Mouse (Mus musculus) hindbrain, postnatal 0 days (tissue): Measurements from ENCODE around the gene Baz2a. TPM values are rescaled to one million over a fixed set of nuclear protein-coding genes. Genes with fewer than 3 reads are reported as not detected.

Source experiments
- ATAC-seq: fragments of 200-750 bp; cut with Nextera tagmentation; 2 replicates; pipeline ENCODE4 v1.8.0; 2017; ENCODE audit warnings: mild to moderate bottlenecking, moderate TSS enrichment, moderate library complexity
- DNase-seq: peaks from one replicate; pipeline ENCODE4 v3.0.0-alpha.2; 2015; ENCODE audit warnings: low spot score
- H3K27ac ChIP-seq: fragments of 300-500 bp; sonication (generic); 2 replicates; pipeline ENCODE4 v1.5.1; 2014; ENCODE audit warnings: mild to moderate bottlenecking
- H3K27me3 ChIP-seq: fragments of 300-500 bp; sonication (generic); 2 replicates; pipeline ENCODE4 v1.6.1; 2014; ENCODE audit warnings: low read length, mixed read lengths; ENCODE audit not compliant: insufficient read depth
- H3K36me3 ChIP-seq: fragments of 300-500 bp; sonication (generic); 2 replicates; pipeline ENCODE4 v1.6.1; 2014; ENCODE audit warnings: low read length, mixed read lengths; ENCODE audit not compliant: insufficient read depth
- H3K4me1 ChIP-seq: fragments of 300-500 bp; sonication (generic); 2 replicates; pipeline ENCODE4 v1.6.1; 2014; ENCODE audit warnings: antibody characterized with exemption, low read length, mixed read lengths; ENCODE audit not compliant: insufficient read depth
- H3K4me2 ChIP-seq: fragments of 300-500 bp; sonication (generic); 2 replicates; pipeline ENCODE4 v1.6.1; 2014; ENCODE audit warnings: low read depth, mild to moderate bottlenecking, low read length, moderate library complexity, mixed read lengths
- H3K4me3 ChIP-seq: fragments of 300-500 bp; sonication (generic); 2 replicates; pipeline ENCODE4 v1.5.1; 2014; ENCODE audit warnings: low read length
- H3K9ac ChIP-seq: fragments of 300-500 bp; sonication (generic); replicated peaks from 2 replicates; pipeline ENCODE4 v1.6.1; 2014; ENCODE audit warnings: mild to moderate bottlenecking, low read length, moderate library complexity, mixed read lengths
- H3K9me3 ChIP-seq: fragments of 300-500 bp; sonication (generic); 2 replicates; pipeline ENCODE4 v1.6.1; 2016; ENCODE audit warnings: low read length, mixed read lengths
- CTCF ChIP-seq: IDR thresholded peaks from 2 replicates; pipeline ENCODE4 v1.5.1; 2016; ENCODE audit warnings: antibody characterized with exemption, control low read depth, low read depth
- WGBS: fragments of 180-500 bp; shearing (Covaris S2); extraction: QIAGEN DNeasy Blood & Tissue Kit; methylation state at CpG from one replicate; pipeline ENCODE4 v1.1.7; 2014; 5-methylcytosine and 5-hydroxymethylcytosine counted together
- microRNA counts: library from miRNA; unstranded; fragments of <30 nt; microRNA quantifications from one replicate; lab custom pipeline; 2015
- microRNA-seq, 2 experiments: library from miRNA; unstranded; fragments of <30 nt; microRNA quantifications; one replicate each; pipeline ENCODE4; 2016
- polyA plus RNA-seq: library from polyadenylated mRNA; unstranded; fragments of >200 nt; fragmentation: Nextera tagmentation; extraction: Ambion mirVana; gene quantifications from 2 replicates; pipeline ENCODE4 v1.2.1, GENCODE M21; 2015
- total RNA-seq: library from RNA; depleted of rRNA; stranded (reverse); fragments of >200 nt; gene quantifications from 2 replicates; pipeline ENCODE4 v1.2.3, GENCODE M21; 2014; rRNA removed

Baz2a gene
- total and polyA plus RNA-seq, 2 experiments from 2014 or later = 10.6 to 14.3 TPM

- H3K4me3 ChIP-seq = peak overlapping the region; percentile 60
- no peak overlapping the region for H3K27ac ChIP-seq
- H3K4me1 ChIP-seq = no peaks in the 10 kb centered on the region
- H3K9me3 ChIP-seq = no peaks in the 10 kb centered on the region
- peak overlapping the region; percentile 49 for H3K9ac ChIP-seq
- 19% methylated on average over 3 of the region's 3 CpGs for WGBS
- peak overlapping the region; percentile 86 for H3K4me2 ChIP-seq
- H3K27me3 ChIP-seq = no peaks in the 10 kb centered on the region
- H3K36me3 ChIP-seq = no peaks in the 10 kb centered on the region
- ATAC-seq = no peak
- no peak for DNase-seq
- TF ChIP-seq CTCF = no peak
Measured at GRCm38 (mm10) chr10:128175302-128175701, 83.9 kb downstream of the Baz2a start.

GRCm38 (mm10) chr10:128175996-128176755, 84.8 kb downstream of the Baz2a start:
- peak; percentile 92 for ATAC-seq
- peak; percentile 86 for DNase-seq
- WGBS = under 1% methylated on average over 17 of the region's 17 CpGs
- Histone ChIP-seq H3K9me3 (no peaks in the 10 kb centered on the region), H3K36me3 (no peaks in the 10 kb centered on the region), H3K27ac (peak overlapping the region; percentile 77), H3K4me1 (no peaks in the 10 kb centered on the region), H3K4me3 (peak overlapping the region; percentile 60), H3K27me3 (no peaks in the 10 kb centered on the region), H3K9ac (peak overlapping the region; percentile 49), H3K4me2 (peak overlapping the region; percentile 86)
- no peak for TF ChIP-seq CTCF

GRCm38 (mm10) chr10:128177316-128177715, 85.9 kb downstream of the Baz2a start:
- no peak for ATAC-seq
- WGBS = 90% methylated on average over 4 of the region's 4 CpGs

More at GRCm38 (mm10) chr10:128177316-128177715, 85.9 kb downstream of the Baz2a start:
- H3K9ac ChIP-seq = no peak overlapping the region
- no peaks in the 10 kb centered on the region for H3K27me3 ChIP-seq
- H3K4me3 ChIP-seq = no peak overlapping the region
- H3K27ac ChIP-seq = no peak overlapping the region
- H3K4me1 ChIP-seq = no peaks in the 10 kb centered on the region
- no peak overlapping the region for H3K4me2 ChIP-seq
- no peak for TF ChIP-seq CTCF
- no peak for DNase-seq
- no peaks in the 10 kb centered on the region for H3K9me3 ChIP-seq
- H3K36me3 ChIP-seq = no peaks in the 10 kb centered on the region

MicroRNAs encoded within 50 kb of the gene (microRNA counts, 519-probe panel; counts per million panel counts)
- 2,369 counts per million, percentile 35 among the panel's probes with 10 or more counts for microRNA mmu-miR-677 (lab: Ali Mortazavi, UCI)

Small RNAs within 50 kb of the gene (microRNA-seq; reads per million reads assigned to microRNA genes)
- 19.2 to 21.1 reads per million in 2 experiments for gene Mir677

Other genes starting within 250 kb of the Baz2a start
- gene Rdh19, start 241.6 kb upstream of the Baz2a start, total RNA-seq = not detected in 2 replicates
- not detected in 2 replicates for gene Rdh19, start 241.6 kb upstream of the Baz2a start, polyA plus RNA-seq
- gene Rdh16f2, start 225.1 kb upstream of the Baz2a start, total RNA-seq = not detected in 2 replicates
- gene Rdh16f2, start 225.1 kb upstream of the Baz2a start, polyA plus RNA-seq = not detected in 2 replicates
- not detected in 2 replicates for gene Rdh7, start 202.8 kb upstream of the Baz2a start, total RNA-seq
- not detected in 2 replicates for gene Rdh7, start 202.8 kb upstream of the Baz2a start, polyA plus RNA-seq
- gene Sdr9c7, start 193.1 kb upstream of the Baz2a start, total RNA-seq = not detected in 2 replicates
- gene Sdr9c7, start 193.1 kb upstream of the Baz2a start, polyA plus RNA-seq = not detected in 2 replicates
- not detected in 2 replicates for gene Hsd17b6, start 84.0 kb upstream of the Baz2a start, total RNA-seq
- not detected in 2 replicates for gene Hsd17b6, start 84.0 kb upstream of the Baz2a start, polyA plus RNA-seq
- 15.2 and 19.6 TPM in 2 replicates for gene Prim1, start 76.4 kb upstream of the Baz2a start, total RNA-seq
- 33.3 and 36.1 TPM in 2 replicates for gene Prim1, start 76.4 kb upstream of the Baz2a start, polyA plus RNA-seq
- 295 and 315 TPM in 2 replicates for gene Naca, start 56.0 kb upstream of the Baz2a start, total RNA-seq
- gene Naca, start 56.0 kb upstream of the Baz2a start, polyA plus RNA-seq = 450 and 463 TPM in 2 replicates
- gene Ptges3, start 32.6 kb upstream of the Baz2a start, total RNA-seq = 81.6 and 87.7 TPM in 2 replicates
- 417 and 428 TPM in 2 replicates for gene Ptges3, start 32.6 kb upstream of the Baz2a start, polyA plus RNA-seq
- gene Atp5b, start 8.3 kb upstream of the Baz2a start, total RNA-seq = 6,623 and 6,768 TPM in 2 replicates
- 2,401 and 2,438 TPM in 2 replicates for gene Atp5b, start 8.3 kb upstream of the Baz2a start, polyA plus RNA-seq
- gene Rbms2, start 88.7 kb downstream of the Baz2a start, total RNA-seq = 11.7 and 13.2 TPM in 2 replicates
- 7.3 and 8.9 TPM in 2 replicates for gene Rbms2, start 88.7 kb downstream of the Baz2a start, polyA plus RNA-seq
- 1.9 and 6.4 TPM in 2 replicates for gene Gls2, start 102.9 kb downstream of the Baz2a start, total RNA-seq
- gene Gls2, start 102.9 kb downstream of the Baz2a start, polyA plus RNA-seq = 1.7 and 2.4 TPM in 2 replicates
- 25.8 and 29.6 TPM in 2 replicates for gene Spryd4, start 120.2 kb downstream of the Baz2a start, total RNA-seq
- gene Spryd4, start 120.2 kb downstream of the Baz2a start, polyA plus RNA-seq = 22.3 and 24.5 TPM in 2 replicates
- gene Mip, start 134.3 kb downstream of the Baz2a start, total RNA-seq = 0.21 and 0.25 TPM in 2 replicates
- not detected in 2 replicates for gene Mip, start 134.3 kb downstream of the Baz2a start, polyA plus RNA-seq
- 13.0 and 15.6 TPM in 2 replicates for gene Timeless, start 140.5 kb downstream of the Baz2a start, total RNA-seq
- gene Timeless, start 140.5 kb downstream of the Baz2a start, polyA plus RNA-seq = 15.2 and 17.0 TPM in 2 replicates
- not detected in 2 replicates for gene Apon, start 162.5 kb downstream of the Baz2a start, total RNA-seq
- not detected in 2 replicates for gene Apon, start 162.5 kb downstream of the Baz2a start, polyA plus RNA-seq
- 0.50 TPM in 1 of 2 replicates, not detected in the other for gene Apof, start 177.1 kb downstream of the Baz2a start, total RNA-seq
- gene Apof, start 177.1 kb downstream of the Baz2a start, polyA plus RNA-seq = 0.23 and 0.41 TPM in 2 replicates
- 7.5 and 8.5 TPM in 2 replicates for gene Stat2, start 179.0 kb downstream of the Baz2a start, total RNA-seq
- 9.7 and 12.8 TPM in 2 replicates for gene Stat2, start 179.0 kb downstream of the Baz2a start, polyA plus RNA-seq
- 0.50 TPM in 1 of 2 replicates, not detected in the other for gene Il23a, start 207.2 kb downstream of the Baz2a start, total RNA-seq
- 0.35 and 0.73 TPM in 2 replicates for gene Il23a, start 207.2 kb downstream of the Baz2a start, polyA plus RNA-seq
- 21.2 and 25.2 TPM in 2 replicates for gene Pan2, start 211.8 kb downstream of the Baz2a start, total RNA-seq
- 14.3 and 16.4 TPM in 2 replicates for gene Pan2, start 211.8 kb downstream of the Baz2a start, polyA plus RNA-seq
- gene Cnpy2, start 230.9 kb downstream of the Baz2a start, total RNA-seq = 42.9 and 73.3 TPM in 2 replicates
- gene Cnpy2, start 230.9 kb downstream of the Baz2a start, polyA plus RNA-seq = 186 and 189 TPM in 2 replicates
- gene Cs, start 246.2 kb downstream of the Baz2a start, total RNA-seq = 274 and 311 TPM in 2 replicates
- 262 and 285 TPM in 2 replicates for gene Cs, start 246.2 kb downstream of the Baz2a start, polyA plus RNA-seq